Mouse (Mus musculus) cortical plate, adult 2 months (tissue): Measurements from ENCODE around the gene Hist1h2an.

Source experiments
- CTCF ChIP-seq: fragments of 200-500 bp; IDR thresholded peaks from 2 replicates; pipeline ENCODE4 v1.5.1; 2011; ENCODE audit warnings: mild to moderate bottlenecking, control low read depth, low read length; ENCODE audit not compliant: insufficient read depth; ENCODE audit errors: extremely low read depth
- POLR2A ChIP-seq: fragments of 200-500 bp; IDR thresholded peaks from 2 replicates; pipeline ENCODE4 v1.6.1; 2011; ENCODE audit warnings: mild to moderate bottlenecking, low read length, control low read depth; ENCODE audit not compliant: insufficient read depth; ENCODE audit errors: extremely low read depth

- TF ChIP-seq CTCF: no peak
- TF ChIP-seq POLR2A: no peak
Measured at GRCm38 (mm10) chr13:21753051-21753523, 33.9 kb downstream of the Hist1h2an start.
